Mouse (Mus musculus) neutrophil, adult 5-6 weeks (primary cell): ENCODE measurements at regions not wholly inside any gene's neighbourhood (a gene's known extent, or its start where the extent isn't known, plus 50 kb on each side); places are given as distances from the start of the nearest gene placed in this dataset.

Experiments used
- ATAC-seq: fragments of 151-379, 151-347 bp; 2 replicates; pipeline ENCODE4 v1.8.0; 2017; ENCODE audit warnings: mild to moderate bottlenecking, moderate TSS enrichment; ENCODE audit not compliant: insufficient number of reproducible peaks, poor library complexity, low FRiP score, severe bottlenecking; ENCODE audit errors: extremely low read depth

DNA sequence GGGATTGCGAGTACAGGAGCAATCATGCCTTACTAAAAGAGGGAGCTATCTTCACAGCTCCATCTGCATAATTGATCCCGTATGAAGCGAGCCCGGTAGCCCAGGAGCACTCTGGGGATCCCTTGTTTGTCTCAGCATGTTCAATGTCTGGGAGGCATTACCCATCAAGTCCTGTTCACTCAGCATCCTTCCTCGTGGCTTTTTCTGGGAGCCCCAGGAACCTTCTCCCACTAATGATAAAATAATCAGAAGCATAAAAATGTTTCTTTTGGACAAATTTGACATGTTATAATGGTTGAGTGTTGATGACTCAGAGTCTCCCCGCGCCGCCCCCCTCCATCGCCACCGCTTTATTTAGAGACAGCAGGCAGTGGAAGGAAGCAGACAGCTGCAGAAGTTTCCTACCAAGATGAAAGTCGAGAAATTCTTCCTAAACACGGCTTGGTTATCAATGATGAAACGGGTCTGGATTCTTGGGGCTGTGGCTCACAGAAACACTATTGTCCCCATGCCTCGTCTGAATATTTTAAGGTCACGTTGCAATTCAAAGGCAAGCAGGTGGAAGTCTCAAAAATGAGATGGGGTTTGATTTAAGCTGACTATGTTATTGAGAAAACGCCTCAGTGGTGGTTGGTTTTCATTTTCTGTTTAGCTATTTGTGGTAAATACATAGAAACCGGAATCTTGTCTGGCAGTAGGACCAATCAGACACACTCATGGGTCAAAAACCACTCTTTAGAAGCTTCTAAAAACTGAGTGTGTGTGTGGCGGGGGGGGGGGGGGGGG, 289.9 kb upstream of the Gm765 start:
- ATAC-seq: no peak

GRCm38 (mm10) chr6:98631269-98631668, 288.7 kb upstream of the Gm765 start:
- no peak for ATAC-seq

DNA sequence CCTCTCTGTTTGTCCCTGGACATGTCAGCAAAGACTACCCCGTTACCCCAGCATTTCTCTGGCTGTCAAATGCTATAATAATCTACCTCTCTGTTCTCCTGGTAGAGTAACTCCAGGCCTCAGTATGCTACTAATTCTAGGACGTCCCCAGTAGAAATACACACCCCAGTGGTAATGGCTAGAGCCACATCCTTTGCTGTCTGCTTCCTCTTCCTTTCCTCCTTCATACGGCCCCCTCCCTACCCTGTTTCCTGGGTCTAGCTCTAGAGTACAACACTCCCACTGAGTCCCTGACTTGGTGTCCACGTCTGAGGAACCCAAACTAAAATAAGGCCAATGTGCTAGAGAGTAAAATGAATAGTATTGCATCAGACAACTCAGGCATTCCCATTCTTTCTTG, 287.1 kb upstream of the Gm765 start:
- no peak for ATAC-seq

DNA sequence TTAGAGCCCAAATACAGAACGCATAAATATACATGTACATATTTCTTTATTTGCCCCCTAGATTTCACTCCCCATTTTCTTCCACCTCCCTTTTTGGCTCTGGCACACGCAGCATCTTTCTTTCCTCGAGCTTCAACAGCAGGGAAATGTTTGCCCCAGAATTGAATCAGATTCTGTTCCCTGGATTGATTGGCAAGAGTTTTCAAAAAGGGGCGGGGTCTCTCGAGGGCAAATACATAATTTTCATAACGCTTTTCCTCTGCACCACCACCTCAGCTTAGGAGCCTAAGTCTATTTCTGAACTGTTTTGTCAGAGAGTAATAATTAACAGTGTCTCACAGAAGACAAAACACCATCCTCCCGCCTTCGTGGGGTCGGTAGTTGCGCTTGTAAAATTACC, 283.9 kb upstream of the Gm765 start:
- ATAC-seq: no peak

GRCm38 (mm10) chr6:98620886-98621285, 278.3 kb upstream of the Gm765 start:
- no peak for ATAC-seq

DNA sequence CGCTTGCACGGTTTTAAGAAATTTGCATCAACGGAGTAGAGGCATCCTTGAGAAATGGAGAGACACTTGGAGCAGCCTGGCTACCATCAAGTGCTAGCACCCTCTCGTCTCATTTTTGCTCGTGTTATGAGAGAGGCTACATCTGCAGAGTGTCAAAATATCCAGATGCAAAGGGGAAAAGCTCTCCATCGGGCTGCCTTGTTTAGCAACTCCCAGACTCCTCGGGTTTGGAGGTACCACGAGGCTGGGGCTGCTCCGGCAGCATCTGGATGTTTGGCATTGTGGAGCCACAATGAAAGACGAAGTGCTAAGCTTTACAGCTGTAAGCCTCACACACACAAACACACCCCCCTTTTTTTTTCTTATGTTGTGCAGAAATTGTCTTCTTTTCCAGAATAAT, 270.5 kb upstream of the Gm765 start:
- no peak for ATAC-seq

- ATAC-seq: no peak
These were observed 266.6 kb upstream of the Gm765 start for GRCm38 (mm10) chr6:98609133-98609532.

GRCm38 (mm10) chr6:98606680-98607079, 264.1 kb upstream of the Gm765 start:
- ATAC-seq: no peak

DNA sequence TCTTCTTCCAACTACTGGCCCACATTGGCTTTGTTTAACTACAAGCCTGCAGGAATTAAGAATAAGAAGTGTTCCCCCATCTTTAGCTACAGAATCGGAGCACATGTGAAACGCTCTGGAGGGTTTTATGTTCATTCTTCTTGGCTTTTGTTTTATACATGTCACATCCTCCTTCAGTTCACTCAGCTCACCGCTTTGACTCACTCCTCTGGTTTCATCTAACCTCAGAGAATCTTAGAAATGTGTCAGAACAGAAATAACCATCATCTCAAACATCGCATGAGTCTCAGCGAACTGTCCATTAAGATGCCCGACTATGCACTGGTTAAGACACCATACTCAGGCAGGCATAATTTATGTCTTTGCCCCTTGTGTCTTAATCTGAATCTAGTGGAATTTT, 255.1 kb upstream of the Gm765 start:
- ATAC-seq: no peak

DNA sequence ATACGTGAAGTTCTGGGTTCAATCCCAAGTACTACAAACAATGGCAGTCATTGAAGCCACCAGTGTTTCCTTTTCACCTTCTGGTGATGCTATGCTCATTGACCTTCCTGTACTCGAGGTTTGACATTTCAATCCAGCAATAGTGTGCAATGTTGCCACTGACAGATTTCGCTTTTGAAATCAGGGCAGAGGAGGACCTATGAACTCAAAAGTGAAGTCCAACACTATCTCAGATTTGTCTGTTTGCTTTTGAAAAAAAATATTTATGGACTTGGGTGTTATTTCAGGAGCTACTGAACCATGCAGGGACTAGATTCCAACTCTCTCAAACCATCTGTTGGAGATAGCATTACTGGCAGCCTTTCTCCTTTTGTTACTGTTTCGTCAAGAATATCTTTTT, 248.4 kb upstream of the Gm765 start:
- no peak for ATAC-seq

GRCm38 (mm10) chr6:98588979-98589378, 246.4 kb upstream of the Gm765 start:
- ATAC-seq: no peak

- ATAC-seq: no peak
These were observed 242.0 kb upstream of the Gm765 start for GRCm38 (mm10) chr6:98584541-98584940.

- ATAC-seq: no peak
These were observed 240.3 kb upstream of the Gm765 start for GRCm38 (mm10) chr6:98582826-98583225.

DNA sequence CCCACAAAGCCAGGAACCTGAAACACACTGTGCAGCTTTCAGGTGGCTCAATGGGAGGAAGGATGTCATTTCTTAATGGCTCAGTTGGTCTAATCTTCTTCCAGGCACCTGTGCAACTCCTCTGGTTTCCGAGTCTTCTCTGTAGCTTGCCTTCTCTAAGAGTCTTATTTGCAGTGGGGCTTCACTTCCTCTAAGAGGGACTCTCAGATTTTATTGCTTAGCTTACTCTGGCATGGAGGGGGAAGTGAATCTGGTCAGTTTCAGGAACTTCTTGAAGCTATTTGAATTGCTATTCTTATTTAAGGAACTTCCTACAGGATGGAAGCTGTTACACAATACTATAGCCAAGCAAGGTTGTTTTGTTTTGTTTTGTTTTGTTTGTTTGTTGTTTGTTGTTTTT, 232.7 kb upstream of the Gm765 start:
- no peak for ATAC-seq

DNA sequence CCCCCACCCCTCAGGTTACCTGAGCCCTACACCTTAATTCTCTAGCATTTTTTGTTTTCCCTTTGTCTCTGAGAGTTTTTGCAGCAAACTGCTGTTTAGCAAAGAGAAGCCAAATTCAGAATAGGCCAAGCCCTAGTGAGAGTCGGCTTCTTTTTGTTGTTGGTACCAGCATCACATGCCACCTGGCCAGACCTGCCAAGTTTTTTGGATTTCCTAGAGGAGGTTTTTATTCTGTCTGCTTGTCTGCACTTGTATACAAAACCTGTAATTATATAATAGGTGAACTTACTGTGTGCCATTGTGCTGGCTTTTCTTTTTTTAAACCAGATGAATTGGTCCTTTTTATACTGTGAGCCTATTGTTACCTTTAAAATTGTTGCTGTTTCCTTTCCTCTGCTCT, 213.1 kb upstream of the Gm765 start:
- ATAC-seq: no peak

- ATAC-seq: no peak
These were observed 211.4 kb upstream of the Gm765 start for GRCm38 (mm10) chr6:98553922-98554321.

DNA sequence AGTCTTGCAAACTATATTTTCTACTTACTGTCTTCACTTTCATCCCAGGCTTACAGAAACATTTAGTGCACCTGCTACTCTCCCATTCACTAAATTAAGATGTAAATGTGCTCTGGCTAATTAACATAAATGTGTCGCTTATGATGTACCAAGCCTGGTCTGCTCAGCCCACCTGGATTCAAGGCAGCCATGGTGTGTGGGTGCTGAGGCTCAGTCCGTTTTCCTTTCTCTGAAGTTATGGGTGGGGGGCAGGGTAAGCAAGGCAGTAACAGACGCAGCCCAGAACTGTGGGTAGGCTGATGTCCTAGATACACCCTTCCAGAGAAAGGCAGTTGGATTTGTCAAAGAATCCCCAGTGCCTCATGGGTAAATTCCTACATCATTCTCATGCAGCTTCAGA, 209.2 kb upstream of the Gm765 start:
- ATAC-seq: no peak

GRCm38 (mm10) chr6:98526882-98527440, 184.4 kb upstream of the Gm765 start:
- no peak for ATAC-seq

DNA sequence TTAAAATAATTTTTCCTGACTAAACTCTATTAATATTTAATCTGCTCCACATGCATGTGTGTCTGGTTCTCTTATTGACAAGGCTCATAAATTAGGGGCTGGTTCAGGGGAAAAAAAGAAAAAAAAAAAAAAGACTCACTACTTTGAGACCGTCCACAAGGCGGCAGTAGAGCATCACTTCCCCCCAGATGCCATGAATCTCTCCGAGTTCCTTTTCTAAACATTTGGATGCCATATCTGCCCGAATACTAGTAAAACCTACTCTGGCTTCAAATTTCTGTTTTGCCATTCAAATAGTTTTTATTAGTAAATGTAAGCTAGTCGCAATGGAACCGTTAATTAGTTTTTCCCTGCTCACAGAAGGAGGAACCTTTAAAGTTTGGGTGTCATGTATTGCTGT, 182.7 kb upstream of the Gm765 start:
- ATAC-seq: no peak

GRCm38 (mm10) chr6:98524659-98525058, 182.1 kb upstream of the Gm765 start:
- no peak for ATAC-seq

- ATAC-seq: no peak
These were observed 179.0 kb upstream of the Gm765 start for GRCm38 (mm10) chr6:98521526-98521925.
